Mouse (Mus musculus) Muller cell, postnatal 12 days (primary cell): ENCODE measurements around the gene Snrnp35.

Experiments
- DNase-seq: peaks from one replicate; pipeline ENCODE4 v3.0.0-alpha.2; 2015; ENCODE audit errors: inconsistent ontology term

Gene Snrnp35

DNA sequence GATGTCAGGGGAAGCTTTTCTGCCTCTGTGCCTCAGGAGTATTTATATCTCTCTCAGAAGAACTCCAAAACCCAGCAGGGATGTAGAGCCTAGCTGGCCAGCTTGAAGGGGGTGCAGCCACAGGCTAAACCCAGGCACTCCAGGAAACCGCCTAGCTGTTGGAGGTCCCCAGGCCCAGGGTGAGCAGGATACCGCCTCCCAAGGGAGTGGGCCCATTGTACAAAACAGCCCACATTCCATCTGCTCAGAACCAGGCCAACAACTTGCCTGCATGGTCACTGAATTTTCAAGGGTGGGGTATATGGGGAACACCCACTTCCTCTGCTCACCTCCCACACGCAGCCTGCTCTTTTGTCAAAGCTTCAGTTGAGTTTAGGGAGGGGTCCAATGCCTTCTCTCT lies 17.6 kb downstream of the Snrnp35 start:
- DNase-seq, result no peak

- no peak for DNase-seq
Observed at GRCm38 (mm10) chr5:124501541-124501940, 18.6 kb downstream of the Snrnp35 start.

DNA sequence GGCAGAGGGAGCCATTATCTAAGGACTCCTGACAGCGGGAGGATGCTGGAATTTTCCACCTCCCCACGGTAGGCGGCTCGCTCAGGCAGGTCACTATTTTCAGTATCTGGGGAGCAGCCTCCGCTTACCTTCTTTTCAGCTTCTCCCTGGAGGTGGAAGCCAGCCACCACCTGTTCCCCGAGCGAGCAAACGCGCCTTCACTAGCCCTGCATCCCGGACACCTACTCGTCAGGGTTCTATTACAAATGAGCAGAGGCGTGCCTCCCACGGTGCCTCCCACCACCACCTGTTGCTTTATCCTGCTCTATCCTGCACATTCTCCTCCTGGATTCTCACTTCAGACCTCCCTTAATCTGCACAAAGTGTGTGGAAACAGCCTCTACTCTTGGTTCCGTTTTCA lies 20.8 kb downstream of the Snrnp35 start:
- DNase-seq, result no peak

GRCm38 (mm10) chr5:124505235-124505634 lies 22.3 kb downstream of the Snrnp35 start:
- no peak for DNase-seq

DNA sequence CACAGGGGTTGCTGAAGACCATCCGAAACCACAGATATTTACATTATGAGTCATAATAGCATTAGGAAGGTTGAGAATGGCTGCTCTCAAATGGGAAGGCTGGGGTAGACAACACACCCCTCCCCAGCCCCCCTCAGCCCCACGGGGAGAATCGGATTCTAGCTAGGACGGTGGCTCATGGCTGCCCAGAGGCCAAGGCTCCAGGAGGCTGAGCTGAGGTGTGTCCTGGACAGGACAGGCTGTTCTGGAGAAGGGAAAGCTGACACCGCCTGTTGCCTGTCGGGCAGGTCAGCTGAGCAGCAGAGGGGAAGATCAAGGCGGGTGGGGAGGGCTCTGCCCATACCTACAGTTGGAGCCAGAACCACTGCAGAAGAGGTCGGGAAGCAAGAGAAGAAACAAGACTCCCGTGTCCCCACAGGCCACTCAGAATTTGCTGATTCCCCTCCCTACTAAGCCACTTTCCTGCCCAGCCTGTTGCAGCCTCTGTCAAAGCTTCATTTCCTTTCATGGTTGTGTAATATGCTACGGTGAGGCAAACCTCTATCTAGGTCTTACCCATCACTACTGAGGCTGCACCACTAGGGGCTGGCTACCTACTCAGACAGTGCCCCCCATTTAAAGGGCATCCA lies 23.9 kb downstream of the Snrnp35 start:
- peak; percentile 85 for DNase-seq

DNA sequence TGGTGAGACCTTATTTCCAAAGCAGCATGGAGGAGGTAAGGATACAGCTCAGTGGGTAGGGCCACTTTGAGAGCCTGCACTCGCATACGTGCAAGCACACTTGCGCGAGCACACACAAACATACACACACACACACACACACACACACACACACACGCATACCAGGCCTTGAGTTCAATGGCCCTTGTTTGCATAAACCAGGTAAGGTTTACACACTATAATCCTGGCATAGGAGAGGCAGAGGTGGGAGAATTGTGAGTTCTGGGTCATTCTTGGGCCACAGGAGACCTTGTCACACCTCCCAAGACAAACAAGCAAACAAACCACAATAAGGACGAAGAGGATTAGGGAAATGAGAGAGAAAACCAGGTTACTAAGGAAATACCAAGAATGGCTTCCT lies 26.3 kb downstream of the Snrnp35 start:
- no peak for DNase-seq

GRCm38 (mm10) chr5:124509742-124510237 lies 26.9 kb downstream of the Snrnp35 start:
- peak; percentile 98 for DNase-seq

GRCm38 (mm10) chr5:124510536-124511050 lies 27.7 kb downstream of the Snrnp35 start:
- DNase-seq, result no peak

- no peak for DNase-seq
Observed at GRCm38 (mm10) chr5:124515789-124516188, 32.9 kb downstream of the Snrnp35 start.

DNA sequence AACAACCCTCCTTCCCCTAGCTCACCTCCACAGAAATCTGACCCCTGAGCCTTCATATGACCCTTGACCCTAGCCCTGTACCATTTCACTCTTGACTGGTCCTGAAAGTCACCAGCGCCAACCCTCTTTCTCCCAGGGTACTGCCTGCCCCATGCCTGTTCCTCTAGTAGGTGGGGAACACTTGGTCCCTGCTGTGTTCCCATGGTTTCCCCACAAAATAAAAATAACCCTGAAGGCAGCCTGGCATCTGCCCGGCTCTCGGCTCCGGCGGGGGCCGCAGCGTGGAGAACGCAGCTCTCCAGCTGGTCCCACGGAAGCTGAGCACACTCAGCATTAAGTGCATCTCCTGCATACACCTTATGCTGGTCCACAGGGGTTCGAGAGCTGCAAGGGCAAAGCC lies 35.7 kb downstream of the Snrnp35 start:
- DNase-seq, result no peak

DNA sequence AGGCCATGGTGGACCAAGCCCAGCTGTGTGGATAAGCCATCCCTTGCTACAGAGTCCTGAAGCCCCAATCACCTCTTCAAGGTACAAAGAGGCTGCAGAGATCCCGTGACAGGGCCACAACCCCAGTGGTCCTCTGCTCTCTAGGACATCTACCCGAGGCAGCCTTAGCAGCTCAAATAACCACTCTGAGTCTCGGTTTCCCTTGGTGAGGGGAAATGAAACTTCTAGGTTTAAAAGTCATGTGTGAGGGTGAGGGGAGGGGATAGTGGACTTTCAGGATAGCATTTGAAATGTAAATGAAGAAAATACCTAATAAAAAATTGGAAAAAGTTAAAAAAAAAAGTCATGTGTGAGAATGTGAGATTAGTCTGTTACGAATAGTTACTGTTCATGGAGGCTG lies 38.7 kb downstream of the Snrnp35 start:
- DNase-seq, result no peak

DNA sequence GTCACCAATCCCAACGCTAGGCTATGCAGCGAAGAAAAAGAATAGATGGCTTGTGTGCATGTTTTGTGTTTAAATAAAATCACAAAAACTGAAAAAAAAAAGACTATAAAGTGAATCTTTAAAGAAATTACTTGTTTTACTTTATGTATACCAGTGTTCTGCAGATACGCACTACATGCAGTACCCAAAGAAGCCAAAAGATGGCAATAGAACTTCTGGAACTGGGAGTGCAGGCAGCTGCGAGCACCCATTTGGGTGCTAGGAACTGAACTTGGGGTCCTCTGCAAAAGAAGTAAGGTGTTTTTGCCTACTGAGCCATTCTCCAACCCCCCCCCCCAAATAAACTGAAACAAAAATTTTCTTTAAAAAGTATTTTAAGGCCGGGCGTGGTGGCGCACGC lies 40.1 kb downstream of the Snrnp35 start:
- no peak for DNase-seq

GRCm38 (mm10) chr5:124524943-124525342 lies 42.0 kb downstream of the Snrnp35 start:
- no peak for DNase-seq

DNA sequence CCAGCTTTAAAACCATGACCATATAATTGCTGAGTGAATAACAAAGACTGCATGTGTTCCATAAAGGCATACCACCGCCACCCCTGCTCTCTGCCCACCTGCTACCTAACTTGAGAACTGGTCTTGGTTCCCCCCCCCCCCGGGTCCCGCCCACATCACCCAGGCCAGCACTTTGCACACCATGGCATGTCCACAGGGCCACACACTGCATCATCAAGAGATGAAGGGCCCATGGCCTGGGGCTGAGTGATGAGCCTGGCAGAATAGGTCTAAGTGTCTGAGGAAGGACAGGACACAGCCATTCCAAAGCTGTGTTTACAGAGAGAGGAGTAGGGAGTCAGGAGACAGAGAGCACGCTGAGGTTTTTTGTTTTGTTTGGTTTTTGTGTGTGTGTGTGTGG lies 45.4 kb downstream of the Snrnp35 start:
- DNase-seq, result no peak

- DNase-seq, result peak; percentile 87
Observed at GRCm38 (mm10) chr5:124528791-124529190, 45.9 kb downstream of the Snrnp35 start.

GRCm38 (mm10) chr5:124529191-124529651 lies 46.3 kb downstream of the Snrnp35 start:
- DNase-seq, result no peak

- no peak for DNase-seq
Observed at GRCm38 (mm10) chr5:124529697-124530096, 46.8 kb downstream of the Snrnp35 start.

- peak; percentile 88 for DNase-seq
Observed at GRCm38 (mm10) chr5:124530655-124531582, 48.0 kb downstream of the Snrnp35 start, which contains the start of gene Rilpl1. Gene Rilpl1, minus strand, starts transcription at chr5:124531391.

- DNase-seq, result no peak
Observed at GRCm38 (mm10) chr5:124531583-124531930, 48.6 kb downstream of the Snrnp35 start.

DNA sequence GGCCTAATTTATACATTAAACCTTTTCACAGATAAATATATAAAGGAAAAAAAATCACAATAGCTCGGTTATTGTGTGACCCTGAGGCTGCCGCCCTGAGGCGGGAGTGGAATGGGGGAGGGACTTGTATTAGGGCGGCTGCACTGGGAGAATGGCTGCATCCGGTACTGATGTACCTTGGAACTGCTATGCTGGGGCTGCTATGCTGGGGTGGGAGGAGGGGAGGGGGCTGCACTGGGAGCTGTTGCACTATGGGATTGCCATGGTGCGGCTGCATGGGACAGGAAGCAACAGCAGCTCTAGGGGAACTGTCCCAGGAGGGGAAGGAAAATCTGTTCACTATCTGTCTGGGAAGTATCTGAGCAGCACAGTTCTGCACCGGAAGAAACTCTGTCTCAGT lies 49.5 kb downstream of the Snrnp35 start:
- DNase-seq, result no peak

DNA sequence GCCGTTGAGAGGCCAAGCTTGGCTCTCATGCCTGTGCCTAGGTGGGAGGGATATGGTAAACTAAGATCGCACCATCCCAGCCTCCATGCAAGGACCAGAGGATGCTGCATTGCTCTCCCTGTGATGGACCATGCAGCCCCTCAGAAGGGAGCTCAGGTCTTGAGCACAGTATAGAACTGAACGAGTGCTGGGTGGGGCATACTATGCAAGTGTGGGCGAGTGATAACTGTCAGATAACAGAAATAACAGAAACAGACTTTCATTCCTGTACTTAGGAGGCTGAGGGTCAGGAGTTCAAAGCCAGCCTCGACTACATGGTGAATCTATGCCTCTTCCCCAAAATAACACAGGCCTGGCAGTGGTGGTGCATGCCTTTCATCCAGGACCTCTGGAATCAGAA lies 52.1 kb downstream of the Snrnp35 start:
- DNase-seq, result no peak

DNA sequence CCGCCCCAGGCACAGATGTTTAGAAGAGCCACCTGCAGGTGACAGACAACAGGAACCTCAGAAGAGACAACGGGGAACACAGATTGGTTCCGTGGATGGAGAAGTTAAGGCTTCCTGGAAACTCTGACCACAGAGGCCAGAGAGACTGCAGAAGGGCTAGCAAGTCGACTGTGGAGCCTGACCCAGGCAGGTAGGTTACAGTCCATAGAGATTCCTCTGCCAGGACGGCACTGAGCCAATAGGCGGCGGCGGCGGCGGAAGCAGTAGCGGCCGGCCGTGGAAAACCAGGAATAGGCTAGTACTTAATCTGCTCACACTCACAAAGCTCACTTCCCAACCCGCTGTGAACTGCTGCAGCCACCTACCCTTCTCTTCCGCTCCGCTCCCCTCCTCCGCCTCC lies 53.8 kb downstream of the Snrnp35 start:
- DNase-seq, result peak; percentile 37
